Mouse (Mus musculus) layer of hippocampus, adult 18-20 months (tissue): Measurements from ENCODE around the gene Cacna2d2. TPM values are rescaled to one million over a fixed set of nuclear protein-coding genes. Genes with fewer than 3 reads are reported as not detected.

ENCODE experiments used
- DNase-seq, 2 experiments: peaks; one replicate each; pipeline ENCODE4 v3.0.0; 2022; ENCODE audit warnings: low spot score in 2 of 2
- total RNA-seq, 2 experiments: library from RNA; stranded (reverse); gene quantifications; 2 replicates each; pipeline ENCODE4 v1.2.3; 2021

Cacna2d2 gene
- total RNA-seq, 2 experiments from 2014 or later, result 15.1 to 17.7 TPM

DNA sequence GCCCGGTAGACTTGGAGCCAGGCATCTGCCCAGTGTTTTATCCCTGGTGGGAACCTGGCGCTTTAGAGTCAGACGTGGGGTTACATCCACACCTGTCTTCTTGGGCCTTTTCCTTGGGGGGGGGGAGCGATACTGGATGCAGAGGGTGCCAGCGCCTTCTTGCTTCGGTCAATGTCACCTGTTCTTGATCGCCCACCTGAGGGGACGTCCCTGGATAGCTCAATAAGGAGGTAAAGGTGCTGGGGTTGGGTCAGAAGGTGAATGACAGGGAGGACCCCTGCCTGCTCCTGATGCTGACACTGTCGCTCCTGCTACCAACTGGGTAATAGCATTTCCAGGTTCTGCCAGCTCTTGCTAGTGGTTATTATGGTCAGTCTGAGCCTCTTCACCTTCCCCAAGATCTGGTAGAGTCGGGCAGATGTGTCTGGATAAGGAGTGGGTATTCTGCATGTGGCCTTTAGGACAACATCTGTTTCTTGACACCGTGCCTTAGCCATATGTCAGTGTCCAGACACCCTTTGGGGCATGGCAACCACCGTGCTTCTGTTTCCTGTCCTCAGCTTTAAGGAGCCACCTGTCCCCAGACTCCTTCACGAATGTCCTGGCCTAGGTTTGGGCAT is 1.4 kb downstream of the Cacna2d2 start:
- DNase-seq, result no peak

DNA sequence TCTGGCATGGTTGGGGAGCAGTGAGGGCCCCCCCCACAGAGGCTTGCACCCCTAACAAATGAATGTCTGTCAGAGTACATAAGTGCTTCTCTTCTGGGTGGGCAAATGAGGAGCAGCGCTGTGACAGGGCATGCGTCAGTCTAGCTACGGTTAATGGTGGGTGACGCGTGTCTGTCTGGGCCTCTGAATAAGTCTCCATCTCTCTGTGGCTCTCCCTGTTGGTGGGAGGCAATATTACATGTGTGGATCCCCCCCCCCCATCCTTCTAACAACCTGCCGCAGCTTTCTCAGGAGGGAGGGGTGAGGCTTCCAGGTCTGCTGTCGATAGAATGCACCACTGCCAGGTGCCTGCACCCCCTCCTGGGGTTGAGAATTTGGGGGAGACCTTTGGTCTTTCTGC is 3.7 kb downstream of the Cacna2d2 start:
- DNase-seq, result no peak

DNA sequence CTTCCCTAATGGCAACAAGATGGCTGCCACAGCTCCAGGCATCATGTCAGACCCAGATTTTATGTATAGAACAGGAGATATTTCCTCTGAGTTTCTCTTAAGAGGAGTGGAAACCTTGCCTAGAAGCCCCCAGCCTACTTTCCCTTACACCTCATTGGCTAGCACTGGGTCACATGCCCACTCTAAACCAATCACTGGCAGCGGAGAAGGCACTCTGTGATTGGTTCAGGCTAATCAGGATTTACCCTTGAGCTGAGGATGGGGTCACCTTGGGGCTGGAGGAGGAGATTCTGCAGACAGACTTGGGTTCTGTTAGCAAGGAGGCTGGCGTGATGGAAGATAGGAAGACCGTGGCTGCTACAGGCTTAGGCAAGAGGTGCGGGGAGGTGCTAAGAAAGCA is 10.0 kb downstream of the Cacna2d2 start:
- DNase-seq, result no peak

DNA sequence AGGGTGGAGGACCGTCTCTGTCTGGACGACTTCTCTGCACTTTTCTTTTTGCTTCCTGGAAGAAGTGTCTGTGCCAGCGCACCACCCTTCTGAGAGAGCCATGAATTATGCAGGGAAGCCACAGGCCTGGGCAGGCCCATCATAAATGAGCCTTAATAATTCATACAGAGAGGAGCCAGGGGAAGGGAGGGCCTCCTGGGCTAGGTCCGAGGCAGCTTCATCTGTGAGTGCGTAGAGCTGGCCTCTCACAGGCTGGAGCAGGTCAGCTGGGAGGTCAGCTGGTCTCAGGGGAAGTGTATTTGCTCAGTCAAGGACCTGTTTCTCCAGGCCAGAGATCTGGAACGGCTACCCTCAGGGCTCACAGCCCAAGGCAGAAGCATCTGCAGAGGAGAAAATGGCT is 17.7 kb downstream of the Cacna2d2 start:
- DNase-seq, result no peak

DNA sequence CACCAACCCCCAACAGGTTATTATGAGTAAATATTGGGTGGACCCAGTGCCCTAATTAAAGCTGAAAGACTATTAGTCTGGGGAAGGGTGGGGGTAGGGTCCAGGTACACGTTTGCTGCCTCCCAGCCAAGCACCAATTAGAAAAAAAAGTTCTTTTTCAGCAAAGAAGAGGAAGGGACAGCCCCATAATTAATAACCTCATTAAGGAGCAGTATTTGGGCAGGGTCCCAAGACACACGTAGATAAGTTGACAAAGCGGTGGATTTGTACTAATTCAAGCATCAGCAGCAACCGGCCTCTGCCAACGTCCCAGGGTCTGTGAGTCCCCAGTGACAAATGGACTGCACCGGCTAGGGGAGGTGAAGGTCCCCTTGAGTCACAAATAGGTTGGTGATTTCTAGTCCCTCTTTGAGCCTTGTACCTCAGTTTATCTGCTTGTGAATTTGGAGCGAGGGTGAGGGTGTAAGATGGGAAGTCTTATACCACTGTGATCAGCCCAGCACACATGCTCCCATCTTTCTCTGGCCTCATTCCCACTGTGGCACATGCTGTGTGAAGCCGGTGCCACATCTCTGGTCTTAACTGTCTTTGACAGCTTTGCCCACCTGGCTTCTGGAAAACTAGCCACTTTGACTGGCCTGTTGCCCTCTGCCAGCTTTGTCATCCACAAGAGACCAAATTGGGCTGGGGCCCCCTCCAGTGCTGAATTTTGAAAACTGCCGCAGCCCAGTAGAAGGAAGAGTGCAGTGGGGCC is 20.3 kb downstream of the Cacna2d2 start:
- no peak for DNase-seq

DNA sequence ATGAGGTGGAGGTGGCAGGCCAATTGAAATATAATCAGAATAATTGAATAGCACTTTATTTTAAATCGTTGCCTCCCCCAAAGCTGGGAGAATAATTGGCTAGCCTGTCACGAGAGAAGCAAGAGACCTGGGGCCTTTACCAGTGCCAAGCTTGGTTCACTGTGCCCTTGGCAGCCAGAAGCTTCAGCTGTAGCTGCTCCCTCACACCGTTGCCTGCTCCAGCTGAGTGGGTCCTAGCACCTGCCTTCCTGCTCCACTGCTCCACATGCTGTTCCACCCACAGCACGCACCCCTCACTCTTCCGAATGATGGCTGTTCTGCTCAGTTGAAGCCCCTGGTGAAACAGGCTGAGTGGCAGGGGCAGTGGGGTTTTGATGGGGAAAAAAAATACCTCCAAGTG is 21.5 kb downstream of the Cacna2d2 start:
- no peak for DNase-seq

- DNase-seq, result no peak
Measured at GRCm38 (mm10) chr9:107422878-107423277, 23.5 kb downstream of the Cacna2d2 start.

DNA sequence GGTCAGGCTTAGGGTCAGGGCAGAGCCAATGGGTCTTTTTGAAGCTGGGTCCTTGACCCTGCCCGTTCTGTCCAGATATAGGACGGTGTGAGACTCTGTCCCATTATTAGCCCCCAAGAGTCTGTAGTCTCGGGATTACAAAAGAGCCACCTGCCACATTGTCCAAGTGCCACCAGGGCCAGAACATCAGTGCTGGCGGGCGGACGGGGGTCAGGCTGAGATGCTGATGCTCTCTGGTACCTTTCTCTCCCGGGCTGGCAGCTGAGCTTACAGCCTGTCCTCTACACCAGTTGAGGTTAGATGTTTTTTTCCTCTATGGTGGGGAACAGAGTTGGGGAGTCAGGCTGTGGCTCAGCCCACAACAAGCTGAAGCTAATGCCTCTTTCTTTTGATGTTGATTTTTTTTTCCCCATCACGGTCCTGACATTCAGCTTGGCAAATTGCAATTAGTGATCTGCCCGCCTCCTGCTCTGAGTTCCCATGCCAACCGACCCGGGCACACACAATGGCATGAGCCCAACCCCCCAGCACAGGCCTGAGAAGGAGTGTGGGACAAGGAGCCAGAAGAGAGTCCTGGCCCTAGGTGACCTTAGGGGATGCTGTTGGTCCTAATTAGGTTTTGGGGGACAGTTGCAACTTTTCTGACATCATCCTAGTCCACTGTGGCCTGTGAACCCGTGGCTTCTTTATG is 25.2 kb downstream of the Cacna2d2 start:
- no peak for DNase-seq

- DNase-seq, result no peak
Measured at GRCm38 (mm10) chr9:107427876-107428275, 28.5 kb downstream of the Cacna2d2 start.

DNA sequence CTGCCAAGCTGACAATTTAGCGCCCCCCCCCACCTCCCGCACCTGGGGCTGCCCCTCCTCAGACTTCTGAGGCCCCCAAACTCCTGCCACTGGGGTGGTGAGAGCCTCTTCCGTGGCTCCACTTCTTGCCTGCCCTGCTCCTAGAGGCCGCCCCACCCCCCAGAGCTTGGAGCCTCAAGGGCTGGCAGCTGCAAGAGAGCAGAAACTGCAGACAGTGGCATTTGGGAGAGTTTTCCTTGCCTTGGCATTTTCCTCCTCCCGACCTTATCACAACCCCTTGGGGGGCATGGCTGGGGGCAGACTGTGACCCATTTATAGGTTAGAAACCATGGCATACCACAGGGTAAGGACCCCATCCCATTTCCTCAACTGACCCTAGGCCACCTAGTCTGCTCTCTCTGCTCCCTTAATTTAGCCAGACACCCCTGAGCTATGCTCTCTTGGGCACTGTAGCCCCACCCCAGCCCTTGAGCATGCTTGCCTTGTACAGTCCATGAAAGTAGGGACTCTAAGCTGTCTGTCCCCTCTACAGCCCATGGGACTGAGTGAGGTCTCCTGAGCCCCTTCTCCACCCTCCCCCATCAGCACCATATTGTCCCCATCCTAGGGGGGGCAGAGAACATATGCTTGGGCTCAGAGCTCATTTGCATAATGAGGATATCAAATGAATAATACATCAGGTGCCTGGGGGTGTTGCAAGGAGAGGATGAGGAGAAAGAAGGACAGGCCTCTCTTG is 29.2 kb downstream of the Cacna2d2 start:
- no peak for DNase-seq

GRCm38 (mm10) chr9:107430445-107430844 is 31.0 kb downstream of the Cacna2d2 start:
- no peak for DNase-seq

DNA sequence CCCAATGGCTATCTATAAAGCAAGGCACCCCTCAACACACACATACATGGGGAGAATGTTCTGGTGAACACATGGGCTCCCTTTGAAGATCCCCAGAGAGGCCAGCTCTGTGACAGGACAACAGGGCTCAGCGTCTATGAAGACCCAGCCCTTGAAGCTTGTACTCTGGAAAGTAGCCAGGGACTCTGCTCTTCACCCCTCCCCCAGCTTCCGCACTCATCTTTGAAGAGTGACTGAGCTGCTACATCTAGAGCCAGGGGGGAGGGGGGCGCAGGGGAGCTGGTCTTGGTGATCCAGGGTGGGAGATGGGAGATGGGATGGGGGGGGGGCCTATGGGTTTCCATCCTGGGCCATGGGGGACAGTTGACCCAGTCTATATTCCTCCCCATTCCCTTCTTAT is 33.1 kb downstream of the Cacna2d2 start:
- DNase-seq, result no peak

DNA sequence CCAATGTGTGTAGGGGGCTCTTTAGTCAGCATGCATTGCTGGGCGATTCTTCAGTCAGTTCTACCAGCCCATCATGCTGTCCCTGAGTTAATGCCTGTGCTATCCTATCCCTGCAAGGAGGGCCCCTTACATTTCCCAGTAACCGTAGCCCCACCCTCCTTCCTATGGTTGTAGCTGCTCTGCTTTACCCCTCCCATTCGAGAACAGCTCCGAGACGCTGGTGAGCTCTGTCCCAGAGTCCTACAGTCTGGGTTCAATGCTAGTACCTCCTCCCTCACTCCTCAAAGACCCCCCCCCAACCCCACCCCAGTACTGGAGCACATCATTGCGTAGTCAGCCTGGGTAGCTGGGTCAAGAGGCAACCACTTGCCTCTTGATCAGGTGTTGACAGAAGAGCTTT is 35.4 kb downstream of the Cacna2d2 start:
- no peak for DNase-seq

DNA sequence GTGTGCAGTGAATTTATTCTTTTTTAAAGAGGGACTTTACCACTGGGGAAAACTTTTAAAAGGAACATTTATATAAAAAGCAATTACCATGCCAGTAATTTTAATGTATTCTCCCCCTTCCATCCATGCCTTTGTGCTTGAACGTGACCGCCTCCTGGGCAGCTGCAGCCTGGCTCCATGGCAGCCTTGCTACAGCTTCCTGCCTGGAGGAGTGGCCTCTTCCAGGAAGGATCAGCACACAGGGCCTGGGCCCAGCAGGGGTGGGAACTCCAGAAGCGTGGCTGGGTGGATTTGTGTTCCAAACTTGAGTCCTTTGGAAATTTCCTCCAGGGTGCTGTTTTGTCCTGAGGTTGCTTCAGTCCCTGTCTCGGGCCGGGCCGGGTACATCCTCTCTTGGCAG is 35.9 kb downstream of the Cacna2d2 start:
- no peak for DNase-seq

DNA sequence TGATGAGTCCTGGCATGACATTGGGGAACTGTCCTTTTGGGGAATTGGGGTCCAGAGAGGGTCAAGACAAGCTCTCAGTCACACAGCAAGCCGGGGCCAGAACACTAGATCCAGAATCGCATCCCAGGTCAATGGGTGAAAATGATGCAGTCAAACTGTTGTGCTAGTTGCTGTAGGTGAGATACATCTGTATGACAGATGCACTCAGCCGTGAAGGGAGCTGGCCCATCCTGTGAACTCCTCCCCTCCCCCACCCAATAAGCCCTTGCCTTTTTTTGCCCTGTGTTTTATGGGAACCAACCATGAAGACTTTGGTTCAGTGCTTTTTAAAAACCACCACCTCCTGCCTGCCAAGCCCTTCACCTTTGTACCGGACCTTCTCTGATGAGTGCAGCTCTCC is 43.5 kb downstream of the Cacna2d2 start:
- DNase-seq, result no peak

DNA sequence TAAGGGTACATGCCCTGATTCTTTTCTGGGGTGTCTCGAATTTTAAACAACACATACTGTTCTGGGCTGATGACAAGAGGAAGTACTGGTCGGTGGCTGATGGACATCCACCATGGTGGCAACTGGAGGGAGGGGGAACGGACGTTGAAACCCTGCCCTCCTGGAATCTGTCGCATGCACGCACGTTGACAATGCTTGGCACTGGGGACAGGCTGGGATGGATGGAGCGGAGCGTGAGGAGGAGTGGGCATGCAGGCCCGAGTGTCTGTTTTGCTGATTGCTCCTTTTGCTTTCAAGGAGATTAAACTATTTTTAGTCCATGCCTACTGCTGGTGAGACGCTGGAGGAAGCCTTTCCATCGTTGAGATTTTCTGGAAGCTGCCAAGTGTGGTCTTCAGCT is 43.9 kb downstream of the Cacna2d2 start:
- DNase-seq, result no peak

GRCm38 (mm10) chr9:107445011-107445471 is 45.6 kb downstream of the Cacna2d2 start:
- no peak for DNase-seq

GRCm38 (mm10) chr9:107448805-107449517 is 49.5 kb downstream of the Cacna2d2 start:
- DNase-seq, result peak in 1 of 2 experiments; percentile 21

- no peak for DNase-seq
Measured at GRCm38 (mm10) chr9:107451400-107451799, 52.0 kb downstream of the Cacna2d2 start.

DNA sequence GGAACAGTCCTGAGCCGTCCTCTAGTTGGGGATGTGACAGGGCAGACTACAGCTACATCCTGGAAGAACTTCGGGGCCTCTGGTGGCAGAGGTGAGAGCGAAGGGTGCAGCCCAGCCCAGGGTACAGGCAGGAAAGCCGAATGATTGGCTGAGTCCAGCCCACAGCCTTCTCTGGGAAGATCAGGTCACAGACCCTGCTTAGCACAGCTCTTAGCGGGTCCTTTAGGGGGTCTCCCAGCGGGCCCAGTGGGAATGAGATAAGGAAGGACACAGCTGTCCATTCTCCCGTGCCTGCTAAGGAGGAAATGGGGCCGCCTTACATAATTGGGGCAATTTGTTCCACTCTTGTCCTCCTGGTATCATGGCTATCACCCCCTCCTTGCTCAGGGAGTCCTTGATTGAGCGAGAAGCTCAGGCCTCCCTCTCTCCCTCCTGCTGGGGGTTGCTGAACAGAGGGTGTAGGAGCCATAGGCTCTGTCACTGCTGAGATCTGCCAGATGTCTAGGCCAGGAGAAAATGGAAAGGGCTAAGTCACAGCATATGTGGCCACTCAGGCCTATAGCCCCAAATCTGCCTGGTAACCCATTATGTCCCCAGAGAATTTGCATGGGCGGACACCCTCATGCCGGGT is 52.6 kb downstream of the Cacna2d2 start:
- no peak for DNase-seq
